Mouse (Mus musculus): ENCODE measurements around the gene Msrb2.

GRCm38 (mm10) chr2:19326376-19326775 lies 44.9 kb upstream of the Msrb2 start:
- TF ChIP-seq CTCF (conservative IDR thresholded peaks at IDR 0.05; ENCODE audit: low read length) (no peak), POU5F1 (IDR thresholded peaks at IDR 0.05; ENCODE audit: borderline replicate concordance, low read length) (no peak), NANOG (IDR thresholded peaks at IDR 0.05; ENCODE audit: borderline replicate concordance, low read length) (no peak)
